Comparison of ENCODE assay signal across 8 mouse cellular contexts in genomic region chr10:128803361-128803760, GRCm38 (mm10). TPM values are rescaled to one million over a fixed set of nuclear protein-coding genes. Genes with fewer than 3 reads are reported as not detected.
DNase-seq lines count a peak whose midpoint lies in the region; ATAC-seq and TF ChIP-seq lines count a peak whose summit lies in the region.

No protein-coding gene starts in this region.

- H3K36me3 ChIP-seq in liver, adult 2 months (ENCODE audit: control insufficient read depth, insufficient read depth, low read length) = peaks cover 11% of the 10 kb centered on the region
- peaks cover 45% of the 10 kb centered on the region for H3K36me3 ChIP-seq in embryonic facial prominence, embryonic 14.5 days (ENCODE audit: control insufficient read depth, insufficient read depth, low read length)
- H3K36me3 ChIP-seq in limb, embryonic 10.5 days = peaks cover 50% of the 10 kb centered on the region
- peaks cover 11% of the 10 kb centered on the region; the same call in 1 of the 2 replicates for H3K36me3 ChIP-seq in neural tube, embryonic 15.5 days

- peaks cover 17% of the 10 kb centered on the region for H3K4me1 ChIP-seq in liver, adult 2 months (ENCODE audit: control insufficient read depth, insufficient read depth, low read length)
- H3K4me1 ChIP-seq in embryonic facial prominence, embryonic 14.5 days (ENCODE audit: control insufficient read depth, insufficient read depth, low read length) = peaks cover 32% of the 10 kb centered on the region
- H3K4me1 ChIP-seq in limb, embryonic 10.5 days = peaks cover 47% of the 10 kb centered on the region
- peaks cover 47% of the 10 kb centered on the region for H3K4me1 ChIP-seq in neural tube, embryonic 15.5 days

- H3K9me3 ChIP-seq in embryonic facial prominence, embryonic 14.5 days (ENCODE audit: control insufficient read depth, low read length) = no peaks in the 10 kb centered on the region
- H3K9me3 ChIP-seq in limb, embryonic 10.5 days (replicated peaks) = no peaks in the 10 kb centered on the region
- H3K9me3 ChIP-seq in neural tube, embryonic 15.5 days (replicated peaks) = no peaks in the 10 kb centered on the region

- ATAC-seq in embryonic facial prominence, embryonic 14.5 days (ENCODE audit: low read depth) = no peak
- ATAC-seq in neural tube, embryonic 15.5 days (ENCODE audit: low FRiP score) = no peak
- no peak for ATAC-seq in granulocyte monocyte progenitor cell, adult 5-6 weeks (replicated peaks; ENCODE audit: poor library complexity, severe bottlenecking)

- WGBS in liver, adult 2 months = 58% methylated on average over 6 of the region's 6 CpGs
- 2% methylated on average over 6 of the region's 6 CpGs for WGBS in embryonic facial prominence, embryonic 14.5 days
- 20% methylated on average over 6 of the region's 6 CpGs for WGBS in limb, embryonic 10.5 days
- WGBS in neural tube, embryonic 15.5 days = 20% methylated on average over 6 of the region's 6 CpGs

- H3K79me2 ChIP-seq in liver, adult 2 months (ENCODE audit: control insufficient read depth, insufficient read depth, low read length) = peaks cover 10% of the 10 kb centered on the region; the same call in 1 of the 2 replicates

- DNase-seq in liver, adult 2 months (ENCODE audit: extremely low read depth, low read depth, low spot score) = no peak
- no peak for DNase-seq in liver
- peak; percentile 23 for DNase-seq in embryonic facial prominence, embryonic 14.5 days (ENCODE audit: low spot score)
- no peak for DNase-seq in limb, embryonic 10.5 days (ENCODE audit: low spot score)
- no peak for DNase-seq in right cerebral cortex, postnatal 14 days
- DNase-seq in layer of hippocampus, adult 11-12 months (ENCODE audit: low spot score) = no peak

- H3K9ac ChIP-seq in liver, adult 2 months (ENCODE audit: low read depth, low read length) = peak overlapping the region; percentile 1; the same call in 1 of the 2 replicates
- peak overlapping the region; percentile 85 for H3K9ac ChIP-seq in embryonic facial prominence, embryonic 14.5 days (ENCODE audit: low read depth, low read length)
- peak overlapping the region; percentile 91 for H3K9ac ChIP-seq in neural tube, embryonic 15.5 days (replicated peaks)

- no peak for TF ChIP-seq CTCF in liver, adult 2 months (IDR thresholded peaks at IDR 0.05; ENCODE audit: low read depth, low read length)

- peak overlapping the region; percentile 34 for H3K27ac ChIP-seq in liver, adult 2 months (replicated peaks; ENCODE audit: insufficient read depth, low read depth, low read length)
- H3K27ac ChIP-seq in embryonic facial prominence, embryonic 14.5 days (replicated peaks; ENCODE audit: low read depth, low read length) = peak overlapping the region; percentile 99
- peak overlapping the region; percentile 93 for H3K27ac ChIP-seq in limb, embryonic 10.5 days
- H3K27ac ChIP-seq in neural tube, embryonic 15.5 days (replicated peaks) = peak overlapping the region; percentile 98

- H3K27me3 ChIP-seq in liver, adult 2 months (ENCODE audit: control insufficient read depth, insufficient read depth, low read length) = no peaks in the 10 kb centered on the region
- no peaks in the 10 kb centered on the region for H3K27me3 ChIP-seq in embryonic facial prominence, embryonic 14.5 days (replicated peaks; ENCODE audit: control insufficient read depth, insufficient read depth, low read length)
- H3K27me3 ChIP-seq in limb, embryonic 10.5 days (ENCODE audit: low read depth, poor library complexity, severe bottlenecking) = no peaks in the 10 kb centered on the region
- no peaks in the 10 kb centered on the region for H3K27me3 ChIP-seq in neural tube, embryonic 15.5 days (replicated peaks)

- peak overlapping the region; percentile 77; the same call in 1 of the 2 replicates for H3K4me3 ChIP-seq in liver, adult 2 months (ENCODE audit: insufficient read depth, low read depth, low read length)
- peak overlapping the region; percentile 82 for H3K4me3 ChIP-seq in embryonic facial prominence, embryonic 14.5 days (ENCODE audit: low read depth, low read length)
- peak overlapping the region; percentile 79 for H3K4me3 ChIP-seq in limb, embryonic 10.5 days
- H3K4me3 ChIP-seq in neural tube, embryonic 15.5 days (replicated peaks) = peak overlapping the region; percentile 86

- peak overlapping the region; percentile 72 for H3K4me2 ChIP-seq in embryonic facial prominence, embryonic 14.5 days (ENCODE audit: low read depth, low read length)
- H3K4me2 ChIP-seq in neural tube, embryonic 15.5 days = peak overlapping the region; percentile 67

- no peak for TF ChIP-seq POLR2A in liver, adult 2 months (IDR thresholded peaks at IDR 0.05; ENCODE audit: extremely low read depth, insufficient read depth, low read length)

RNA-seq across cellular contexts. Expression of gene Dnajc14, which starts 0.5 kb away (rescaled TPM):
- 23.5 and 25.3 TPM in 2 replicates for total RNA-seq in liver, adult 2 months (2014; rRNA removed)
- 9.2 and 9.7 TPM in 2 replicates for polyA plus RNA-seq in liver, adult 2 months (2012; rRNA removed)
- polyA plus RNA-seq in embryonic facial prominence, embryonic 14.5 days (2014; fragmentation: Nextera tagmentation; extraction: Ambion mirVana) = 42.7 and 47.9 TPM in 2 replicates
- 47.7 and 54.0 TPM in 2 replicates for polyA plus RNA-seq in limb, embryonic 10.5 days (2016; fragmentation: Nextera tagmentation; extraction: Ambion mirVana)
- 50.6 TPM in 2 replicates for polyA plus RNA-seq in neural tube, embryonic 15.5 days (2015; fragmentation: Nextera tagmentation; extraction: Ambion mirVana)
- 16.5 and 17.5 TPM in 2 replicates for total RNA-seq in granulocyte monocyte progenitor cell, adult 5-6 weeks (2014; fragmentation: Nextera tagmentation)
- total RNA-seq in granulocyte monocyte progenitor cell, adult 5-6 weeks (2017) = 23.8 and 30.7 TPM in 2 replicates

RNA-seq across cellular contexts. Expression of gene Tmem198b, which starts 0.8 kb away (rescaled TPM):
- 1.3 and 1.6 TPM in 2 replicates for total RNA-seq in liver, adult 2 months (2014; rRNA removed)
- polyA plus RNA-seq in liver, adult 2 months (2012; rRNA removed) = 4.5 and 5.7 TPM in 2 replicates
- 13.7 and 14.9 TPM in 2 replicates for polyA plus RNA-seq in embryonic facial prominence, embryonic 14.5 days (2014; fragmentation: Nextera tagmentation; extraction: Ambion mirVana)
- 14.8 and 19.8 TPM in 2 replicates for polyA plus RNA-seq in limb, embryonic 10.5 days (2016; fragmentation: Nextera tagmentation; extraction: Ambion mirVana)
- polyA plus RNA-seq in neural tube, embryonic 15.5 days (2015; fragmentation: Nextera tagmentation; extraction: Ambion mirVana) = 14.4 and 16.6 TPM in 2 replicates
- total RNA-seq in granulocyte monocyte progenitor cell, adult 5-6 weeks (2014; fragmentation: Nextera tagmentation) = 10.8 and 14.4 TPM in 2 replicates
- 3.4 and 3.6 TPM in 2 replicates for total RNA-seq in granulocyte monocyte progenitor cell, adult 5-6 weeks (2017)

RNA-seq across cellular contexts. Expression of gene Mmp19, which starts 12.7 kb away (rescaled TPM):
- 74.3 and 79.8 TPM in 2 replicates for total RNA-seq in liver, adult 2 months (2014; rRNA removed)
- polyA plus RNA-seq in liver, adult 2 months (2012; rRNA removed) = 48.4 and 67.5 TPM in 2 replicates
- polyA plus RNA-seq in embryonic facial prominence, embryonic 14.5 days (2014; fragmentation: Nextera tagmentation; extraction: Ambion mirVana) = 1.4 and 1.8 TPM in 2 replicates
- 0.21 and 0.30 TPM in 2 replicates for polyA plus RNA-seq in limb, embryonic 10.5 days (2016; fragmentation: Nextera tagmentation; extraction: Ambion mirVana)
- polyA plus RNA-seq in neural tube, embryonic 15.5 days (2015; fragmentation: Nextera tagmentation; extraction: Ambion mirVana) = 0.56 and 0.88 TPM in 2 replicates
- total RNA-seq in granulocyte monocyte progenitor cell, adult 5-6 weeks (2014; fragmentation: Nextera tagmentation) = 6.9 and 8.3 TPM in 2 replicates
- total RNA-seq in granulocyte monocyte progenitor cell, adult 5-6 weeks (2017) = 14.9 and 15.6 TPM in 2 replicates

RNA-seq across cellular contexts. Expression of gene Sarnp, which starts 13.8 kb away (rescaled TPM):
- 23.1 and 25.8 TPM in 2 replicates for total RNA-seq in liver, adult 2 months (2014; rRNA removed)
- polyA plus RNA-seq in liver, adult 2 months (2012; rRNA removed) = 6.7 and 6.9 TPM in 2 replicates
- polyA plus RNA-seq in embryonic facial prominence, embryonic 14.5 days (2014; fragmentation: Nextera tagmentation; extraction: Ambion mirVana) = 185 and 194 TPM in 2 replicates
- polyA plus RNA-seq in limb, embryonic 10.5 days (2016; fragmentation: Nextera tagmentation; extraction: Ambion mirVana) = 245 and 250 TPM in 2 replicates
- polyA plus RNA-seq in neural tube, embryonic 15.5 days (2015; fragmentation: Nextera tagmentation; extraction: Ambion mirVana) = 147 and 153 TPM in 2 replicates
- total RNA-seq in granulocyte monocyte progenitor cell, adult 5-6 weeks (2014; fragmentation: Nextera tagmentation) = 184 and 236 TPM in 2 replicates
- total RNA-seq in granulocyte monocyte progenitor cell, adult 5-6 weeks (2017) = 265 and 272 TPM in 2 replicates

RNA-seq across cellular contexts. Expression of gene Ormdl2, which starts 18.1 kb away (rescaled TPM):
- total RNA-seq in liver, adult 2 months (2014; rRNA removed) = 73.2 and 76.7 TPM in 2 replicates
- polyA plus RNA-seq in liver, adult 2 months (2012; rRNA removed) = 93.2 and 94.6 TPM in 2 replicates
- polyA plus RNA-seq in embryonic facial prominence, embryonic 14.5 days (2014; fragmentation: Nextera tagmentation; extraction: Ambion mirVana) = 49.0 and 49.5 TPM in 2 replicates
- polyA plus RNA-seq in limb, embryonic 10.5 days (2016; fragmentation: Nextera tagmentation; extraction: Ambion mirVana) = 52.9 and 62.9 TPM in 2 replicates
- 23.5 and 34.2 TPM in 2 replicates for polyA plus RNA-seq in neural tube, embryonic 15.5 days (2015; fragmentation: Nextera tagmentation; extraction: Ambion mirVana)
- total RNA-seq in granulocyte monocyte progenitor cell, adult 5-6 weeks (2014; fragmentation: Nextera tagmentation) = 33.9 and 84.1 TPM in 2 replicates
- total RNA-seq in granulocyte monocyte progenitor cell, adult 5-6 weeks (2017) = 82.4 and 147 TPM in 2 replicates

Comparison
In these comparisons a context has a peak if more than half of its experiments do, and no peak if none do; other contexts are left out.
1. H3K27ac ChIP-seq: peak in every context shown above with its lines; median percentile 99 in embryonic facial prominence, embryonic 14.5 days; 98 in neural tube, embryonic 15.5 days; 93 in limb, embryonic 10.5 days; 34 in liver, adult 2 months.
2. H3K9ac ChIP-seq: peak in every context shown above with its lines; median percentile 91 in neural tube, embryonic 15.5 days; 85 in embryonic facial prominence, embryonic 14.5 days; 1 in liver, adult 2 months.
3. RNA of gene Mmp19, which starts 12.7 kb away (polyA plus RNA-seq): 48.4 to 67.5 TPM in liver, adult 2 months; 1.4 to 1.8 TPM in embryonic facial prominence, embryonic 14.5 days, 0.56 to 0.88 TPM in neural tube, embryonic 15.5 days and 0.21 to 0.30 TPM in limb, embryonic 10.5 days; every median in the first group is over 10 times any median in the second.
4. Peak in every context shown above with its lines, with median percentiles within 50 percentile points of each other: H3K4me3 ChIP-seq.